Mouse (Mus musculus): ENCODE results near the gene Taf3.

GRCm38 (mm10) chr2:9946739-9947138 is 101.7 kb downstream of the Taf3 start:
- TF ChIP-seq ZC3H11A (IDR thresholded peaks at IDR 0.05; ENCODE audit: low read depth, low read length): no peak
- no peak for TF ChIP-seq MAZ (IDR thresholded peaks at IDR 0.05; ENCODE audit: low read depth, low read length)
- TF ChIP-seq ETS1 (conservative IDR thresholded peaks at IDR 0.05; ENCODE audit: low read depth, low read length): no peak
- TF ChIP-seq ZKSCAN1 (IDR thresholded peaks at IDR 0.05; ENCODE audit: borderline replicate concordance, low read depth, low read length): no peak
- no peak for TF ChIP-seq ZMIZ1 (IDR thresholded peaks at IDR 0.05; ENCODE audit: low read depth, low read length)
- TF ChIP-seq CTCF (conservative IDR thresholded peaks at IDR 0.05 in 1 of 2, IDR thresholded peaks at IDR 0.05 in 1 of 2; ENCODE audit: low read depth in 2 of 2, low read length in 2 of 2): no peak
- no peak for TF ChIP-seq CHD2 (IDR thresholded peaks at IDR 0.05; ENCODE audit: low read length)
- TF ChIP-seq EP300 (IDR thresholded peaks at IDR 0.05; ENCODE audit: low read length): no peak
- no peak for TF ChIP-seq MYC (IDR thresholded peaks at IDR 0.05; ENCODE audit: low read depth, low read length)
- no peak for TF ChIP-seq TCF12 (IDR thresholded peaks at IDR 0.05; ENCODE audit: low read depth, low read length)
- no peak for TF ChIP-seq UBTF (IDR thresholded peaks at IDR 0.05; ENCODE audit: low read depth, low read length)
